7 mouse cellular contexts compared by ENCODE assay signal in the genomic region with DNA sequence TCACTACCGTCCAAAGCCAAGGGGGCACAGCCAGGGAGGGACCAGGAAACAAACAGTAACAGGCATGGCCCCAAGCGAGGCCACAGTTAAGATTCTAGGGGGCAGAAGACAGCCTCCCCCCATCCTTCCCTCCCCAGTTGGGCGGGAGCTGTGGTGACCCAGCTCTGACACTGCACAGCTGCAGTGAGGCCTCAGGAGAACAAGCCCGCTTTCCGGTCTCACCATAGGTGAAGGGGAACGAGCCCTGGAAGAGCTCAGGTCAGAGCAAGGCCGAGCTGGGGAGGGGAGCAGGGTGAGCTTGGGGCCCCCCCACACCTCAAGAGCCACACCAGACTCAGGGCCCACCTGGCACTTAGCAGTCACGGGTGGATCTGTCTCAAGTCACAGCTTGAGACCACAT. TPM values are rescaled to one million over a fixed set of nuclear protein-coding genes. Genes with fewer than 3 reads are reported as not detected.
DNase-seq lines count a peak whose midpoint lies in the region; ATAC-seq lines count a peak whose summit lies in the region.

No protein-coding gene starts in this region.

- peaks cover 69% of the 10 kb centered on the region for H3K4me1 ChIP-seq in kidney, embryonic 16.5 days (ENCODE audit: insufficient read depth, low read length)
- H3K4me1 ChIP-seq in embryonic facial prominence, embryonic 13.5 days: peaks cover 63% of the 10 kb centered on the region
- peaks cover 52% of the 10 kb centered on the region for H3K4me1 ChIP-seq in intestine, embryonic 15.5 days (replicated peaks)
- peaks cover 65% of the 10 kb centered on the region for H3K4me1 ChIP-seq in stomach, embryonic 15.5 days

- WGBS in kidney, embryonic 16.5 days: 39% methylated on average over 8 of the region's 8 CpGs
- 56% methylated on average over 8 of the region's 8 CpGs for whole genome bisulfite sequencing in embryonic facial prominence, embryonic 13.5 days
- 50% methylated on average over 8 of the region's 8 CpGs for WGBS in intestine, embryonic 15.5 days
- WGBS in stomach, embryonic 15.5 days: 42% methylated on average over 8 of the region's 8 CpGs

- H3K27me3 ChIP-seq in kidney, embryonic 16.5 days (ENCODE audit: insufficient read depth, low read length): no peaks in the 10 kb centered on the region
- peaks cover 4% of the 10 kb centered on the region; the same call in 1 of the 2 replicates for H3K27me3 ChIP-seq in embryonic facial prominence, embryonic 13.5 days
- no peaks in the 10 kb centered on the region for H3K27me3 ChIP-seq in intestine, embryonic 15.5 days (replicated peaks)
- no peaks in the 10 kb centered on the region for H3K27me3 ChIP-seq in stomach, embryonic 15.5 days (replicated peaks)

- H3K27ac ChIP-seq in kidney, embryonic 16.5 days (ENCODE audit: low read length): 0 out of 2 replicates have a peak overlapping the region, but pooled peaks have one; percentile 4
- peak overlapping the region; percentile 17; the same call in 1 of the 2 replicates for H3K27ac ChIP-seq in embryonic facial prominence, embryonic 13.5 days
- H3K27ac ChIP-seq in intestine, embryonic 15.5 days: peak overlapping the region; percentile 84; the same call in 1 of the 2 replicates
- peak overlapping the region; percentile 87 for H3K27ac ChIP-seq in stomach, embryonic 15.5 days

- H3K4me3 ChIP-seq in kidney, embryonic 16.5 days (ENCODE audit: low read length): no peak overlapping the region
- H3K4me3 ChIP-seq in embryonic facial prominence, embryonic 13.5 days: no peak overlapping the region
- H3K4me3 ChIP-seq in intestine, embryonic 15.5 days (replicated peaks): no peak overlapping the region
- 0 out of 2 replicates have a peak overlapping the region, but pooled peaks have one; percentile 6 for H3K4me3 ChIP-seq in stomach, embryonic 15.5 days (replicated peaks)

- no peak for DNase-seq in kidney, postnatal 4 days
- DNase-seq in testis, postnatal 14 days (ENCODE audit: low spot score): no peak

- H3K9me3 ChIP-seq in kidney, embryonic 16.5 days (ENCODE audit: low read length): no peaks in the 10 kb centered on the region
- H3K9me3 ChIP-seq in embryonic facial prominence, embryonic 13.5 days: no peaks in the 10 kb centered on the region
- H3K9me3 ChIP-seq in intestine, embryonic 15.5 days: no peaks in the 10 kb centered on the region
- no peaks in the 10 kb centered on the region for H3K9me3 ChIP-seq in stomach, embryonic 15.5 days

- ATAC-seq in kidney, embryonic 16.5 days (ENCODE audit: low FRiP score, low TSS enrichment): peak; percentile 3; the same call in 1 of the 2 replicates
- no peak for ATAC-seq in embryonic facial prominence, embryonic 13.5 days (ENCODE audit: insufficient number of reproducible peaks, insufficient read depth, low FRiP score, low TSS enrichment, low read depth)
- no peak for ATAC-seq in intestine, embryonic 15.5 days
- no peak for ATAC-seq in stomach, embryonic 15.5 days (ENCODE audit: insufficient read depth, low FRiP score, low read depth)
- no peak for ATAC-seq in erythroid progenitor cell, adult 5-6 weeks (replicated peaks; ENCODE audit: low FRiP score, poor library complexity, severe bottlenecking)

- peak overlapping the region; percentile 1; the same call in 1 of the 2 replicates for H3K9ac ChIP-seq in kidney, embryonic 16.5 days (replicated peaks; ENCODE audit: low read length)
- 0 out of 2 replicates have a peak overlapping the region, but pooled peaks have one; percentile 7 for H3K9ac ChIP-seq in embryonic facial prominence, embryonic 13.5 days
- no peak overlapping the region for H3K9ac ChIP-seq in intestine, embryonic 15.5 days
- no peak overlapping the region for H3K9ac ChIP-seq in stomach, embryonic 15.5 days

- H3K36me3 ChIP-seq in kidney, embryonic 16.5 days (ENCODE audit: insufficient read depth, low read length): peaks cover 15% of the 10 kb centered on the region; the same call in 1 of the 2 replicates
- peaks cover 61% of the 10 kb centered on the region for H3K36me3 ChIP-seq in embryonic facial prominence, embryonic 13.5 days
- peaks cover 13% of the 10 kb centered on the region; the same call in 1 of the 2 replicates for H3K36me3 ChIP-seq in intestine, embryonic 15.5 days
- H3K36me3 ChIP-seq in stomach, embryonic 15.5 days: peaks cover 24% of the 10 kb centered on the region

- peak overlapping the region; percentile 49; the same call in 1 of the 2 replicates for H3K4me2 ChIP-seq in kidney, embryonic 16.5 days (replicated peaks; ENCODE audit: low read depth, low read length)
- H3K4me2 ChIP-seq in embryonic facial prominence, embryonic 13.5 days: peak overlapping the region; percentile 57; the same call in 1 of the 2 replicates
- H3K4me2 ChIP-seq in intestine, embryonic 15.5 days (replicated peaks): peak overlapping the region; percentile 54
- peak overlapping the region; percentile 48 for H3K4me2 ChIP-seq in stomach, embryonic 15.5 days

RNA-seq across cellular contexts. Expression of a gene that starts 52.9 kb away (rescaled TPM):
- polyA plus RNA-seq in kidney, embryonic 16.5 days (2015; fragmentation: Nextera tagmentation; extraction: Ambion mirVana): 4.5 and 6.8 TPM in 2 replicates
- polyA plus RNA-seq in embryonic facial prominence, embryonic 13.5 days (2015; fragmentation: Nextera tagmentation; extraction: Ambion mirVana): 24.8 and 34.6 TPM in 2 replicates
- 2.0 and 2.2 TPM in 2 replicates for polyA plus RNA-seq in intestine, embryonic 15.5 days (2015; fragmentation: Nextera tagmentation; extraction: Ambion mirVana)
- 3.6 and 4.4 TPM in 2 replicates for polyA plus RNA-seq in stomach, embryonic 15.5 days (2015; fragmentation: Nextera tagmentation; extraction: Ambion mirVana)
- total RNA-seq in erythroid progenitor cell, adult 5-6 weeks (2015; ENCODE audit: low replicate concordance): not detected in 2 replicates
- total RNA-seq in erythroid progenitor cell, adult 5-6 weeks (2017; ENCODE audit: low replicate concordance): not detected in 2 replicates

Comparison
In these comparisons a context has a peak if more than half of its experiments do, and no peak if none do; other contexts are left out.
1. H3K27ac ChIP-seq: peak in every context shown above with its lines; median percentile 87 in stomach, embryonic 15.5 days; 84 in intestine, embryonic 15.5 days; 17 in embryonic facial prominence, embryonic 13.5 days; 4 in kidney, embryonic 16.5 days.
2. H3K9ac ChIP-seq: peak in kidney, embryonic 16.5 days (single experiment) and embryonic facial prominence, embryonic 13.5 days (single experiment); none in intestine, embryonic 15.5 days (single experiment) and stomach, embryonic 15.5 days (single experiment).
3. Peak in every context shown above with its lines, with median percentiles within 50 percentile points of each other: H3K4me2 ChIP-seq.